Mouse (Mus musculus) thymus, postnatal 4 days (tissue): ENCODE measurements at regions not wholly inside any gene's neighbourhood (a gene's known extent, or its start where the extent isn't known, plus 50 kb on each side); places are given as distances from the start of the nearest gene placed in this dataset.

Experiments
- DNase-seq: peaks from one replicate; pipeline ENCODE4 v3.0.0; 2021

- DNase-seq: no peak
Measured at GRCm38 (mm10) chr13:107688972-107689371, 355.3 kb upstream of the Smim15 start.

GRCm38 (mm10) chr13:107685231-107685630 lies 359.0 kb upstream of the Smim15 start:
- no peak for DNase-seq

- DNase-seq: no peak
Measured at GRCm38 (mm10) chr13:107683909-107684308, 360.3 kb upstream of the Smim15 start.

GRCm38 (mm10) chr13:107681719-107682118 lies 362.5 kb upstream of the Smim15 start:
- DNase-seq: no peak

- DNase-seq: no peak
Measured at GRCm38 (mm10) chr13:107678860-107679259, 365.4 kb upstream of the Smim15 start.

GRCm38 (mm10) chr13:107677091-107677470 lies 367.2 kb upstream of the Smim15 start:
- DNase-seq: no peak

GRCm38 (mm10) chr13:107676310-107677090 lies 367.7 kb upstream of the Smim15 start:
- DNase-seq: no peak

GRCm38 (mm10) chr13:107672166-107672565 lies 372.1 kb upstream of the Smim15 start:
- no peak for DNase-seq

- no peak for DNase-seq
Measured at GRCm38 (mm10) chr13:107668509-107668908, 375.7 kb upstream of the Smim15 start.

- DNase-seq: no peak
Measured at GRCm38 (mm10) chr13:107665775-107666174, 378.5 kb upstream of the Smim15 start.

- no peak for DNase-seq
Measured at GRCm38 (mm10) chr13:107664197-107664596, 380.0 kb upstream of the Smim15 start.

GRCm38 (mm10) chr13:107663745-107664144 lies 380.5 kb upstream of the Smim15 start:
- DNase-seq: no peak

GRCm38 (mm10) chr13:107661414-107661813 lies 382.8 kb upstream of the Smim15 start:
- DNase-seq: no peak

- peak; percentile 33 for DNase-seq
Measured at GRCm38 (mm10) chr13:107645865-107646645, 398.2 kb upstream of the Smim15 start.

GRCm38 (mm10) chr13:107645121-107645864 lies 399.0 kb upstream of the Smim15 start:
- peak; percentile 12 for DNase-seq

- no peak for DNase-seq
Measured at GRCm38 (mm10) chr13:107644705-107645104, 399.5 kb upstream of the Smim15 start.

GRCm38 (mm10) chr13:107641926-107642657 lies 402.2 kb upstream of the Smim15 start:
- DNase-seq: no peak

GRCm38 (mm10) chr13:107639620-107640019 lies 404.6 kb upstream of the Smim15 start:
- DNase-seq: no peak

- DNase-seq: no peak
Measured at GRCm38 (mm10) chr13:107637269-107637668, 407.0 kb upstream of the Smim15 start.

GRCm38 (mm10) chr13:107635114-107635513 lies 409.1 kb upstream of the Smim15 start:
- DNase-seq: no peak

GRCm38 (mm10) chr13:107627073-107627472 lies 417.2 kb upstream of the Smim15 start:
- DNase-seq: no peak

- DNase-seq: no peak
Measured at GRCm38 (mm10) chr13:107626670-107627069, 417.6 kb upstream of the Smim15 start.

GRCm38 (mm10) chr13:107621337-107621736 lies 422.9 kb upstream of the Smim15 start:
- no peak for DNase-seq
